Mouse (Mus musculus): ENCODE results near the gene Cdc14a.

The Cdc14a gene

GRCm38 (mm10) chr3:116412954-116413724 is 10.7 kb downstream of the Cdc14a start:
- no peak for DNase-seq (ENCODE audit: low read depth)

DNA sequence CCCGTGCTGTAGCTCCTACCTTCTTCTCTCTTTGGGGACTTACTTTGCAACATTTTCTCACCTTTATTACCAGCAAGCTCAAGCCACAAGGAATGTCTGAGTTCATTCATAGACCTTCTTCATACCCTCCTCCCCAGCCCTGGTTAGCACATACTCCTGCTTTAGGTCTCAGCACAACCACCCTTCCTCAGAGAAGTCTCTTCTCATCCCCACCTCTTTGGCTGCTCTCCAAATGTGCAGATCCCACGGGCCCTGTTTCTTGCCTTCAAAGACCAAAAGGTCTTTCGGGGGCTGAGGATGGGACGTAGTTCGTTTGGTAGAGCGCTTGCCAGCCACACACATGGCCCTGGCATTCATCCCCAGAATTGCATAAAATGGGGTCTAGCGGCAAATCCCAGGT is 13.8 kb downstream of the Cdc14a start:
- DNase-seq (ENCODE audit: low read depth): no peak

- DNase-seq (ENCODE audit: low read depth): no peak
Observed at GRCm38 (mm10) chr3:116409486-116409885, 14.3 kb downstream of the Cdc14a start.

- DNase-seq (ENCODE audit: low read depth): no peak
Observed at GRCm38 (mm10) chr3:116408856-116409255, 15.0 kb downstream of the Cdc14a start.

GRCm38 (mm10) chr3:116405516-116405915 is 18.3 kb downstream of the Cdc14a start:
- no peak for DNase-seq (ENCODE audit: low read depth)

GRCm38 (mm10) chr3:116401436-116401835 is 22.4 kb downstream of the Cdc14a start:
- DNase-seq (ENCODE audit: low read depth): no peak

GRCm38 (mm10) chr3:116399349-116400090 is 24.3 kb downstream of the Cdc14a start:
- DNase-seq (ENCODE audit: low read depth): no peak

DNA sequence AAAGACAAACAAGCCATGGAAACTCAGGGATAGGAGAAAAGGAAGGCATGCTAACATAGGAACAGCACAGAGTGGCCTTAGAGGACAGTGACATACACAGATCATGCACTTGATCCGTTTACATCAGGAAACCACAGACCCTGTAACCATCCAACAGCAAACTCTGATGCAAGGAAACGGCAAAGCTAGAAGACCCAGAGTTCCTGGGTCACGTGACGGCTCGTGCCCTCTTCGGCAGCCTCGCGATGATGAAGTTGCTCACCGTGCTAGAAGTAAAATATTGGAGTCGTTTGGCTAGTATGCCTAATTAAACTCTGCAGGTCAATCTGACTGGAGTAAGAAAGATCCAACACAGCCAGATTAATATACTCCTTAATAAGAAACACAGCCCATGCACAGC is 25.3 kb downstream of the Cdc14a start:
- peak; percentile 34 for DNase-seq (ENCODE audit: low read depth)

DNA sequence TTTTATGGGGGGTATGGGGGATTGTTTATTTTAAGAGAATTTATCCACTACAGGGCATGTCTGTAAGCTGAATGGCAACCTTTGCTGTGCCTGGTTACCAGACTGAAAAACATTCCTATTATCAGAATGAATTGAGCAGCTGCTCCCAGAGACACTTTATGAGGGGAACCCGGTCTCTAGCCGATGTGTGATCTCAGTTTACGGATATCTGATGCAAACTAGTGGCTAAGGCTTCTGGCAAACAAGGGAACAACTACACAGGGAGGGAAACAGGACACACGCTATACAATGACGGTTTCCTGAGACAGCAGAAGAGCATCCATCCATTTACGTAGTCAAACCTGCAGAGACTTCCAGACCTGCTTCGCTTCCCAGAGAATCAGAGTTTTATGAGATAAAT is 25.9 kb downstream of the Cdc14a start:
- no peak for DNase-seq (ENCODE audit: low read depth)

- DNase-seq (ENCODE audit: low read depth): no peak
Observed at GRCm38 (mm10) chr3:116397341-116397740, 26.5 kb downstream of the Cdc14a start.

DNA sequence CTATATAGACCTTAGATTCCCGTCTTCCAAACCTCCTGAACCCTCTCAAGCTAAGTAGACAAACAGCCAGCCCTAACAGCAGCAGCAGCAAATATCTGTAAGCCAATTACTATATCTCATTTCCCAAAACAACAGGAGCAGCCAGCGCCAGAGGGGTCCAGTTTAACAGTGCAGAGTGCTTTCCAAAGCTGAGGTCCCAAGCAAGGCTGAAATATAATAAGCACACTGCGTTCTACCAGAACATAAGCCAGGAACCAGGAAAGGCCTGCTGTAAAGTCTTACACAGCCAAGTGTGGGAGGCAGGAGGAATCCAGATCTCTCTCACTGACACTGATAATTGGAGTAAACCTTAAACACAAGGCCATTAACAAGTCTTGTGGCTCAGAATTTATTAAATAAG is 27.3 kb downstream of the Cdc14a start:
- DNase-seq (ENCODE audit: low read depth): no peak

DNA sequence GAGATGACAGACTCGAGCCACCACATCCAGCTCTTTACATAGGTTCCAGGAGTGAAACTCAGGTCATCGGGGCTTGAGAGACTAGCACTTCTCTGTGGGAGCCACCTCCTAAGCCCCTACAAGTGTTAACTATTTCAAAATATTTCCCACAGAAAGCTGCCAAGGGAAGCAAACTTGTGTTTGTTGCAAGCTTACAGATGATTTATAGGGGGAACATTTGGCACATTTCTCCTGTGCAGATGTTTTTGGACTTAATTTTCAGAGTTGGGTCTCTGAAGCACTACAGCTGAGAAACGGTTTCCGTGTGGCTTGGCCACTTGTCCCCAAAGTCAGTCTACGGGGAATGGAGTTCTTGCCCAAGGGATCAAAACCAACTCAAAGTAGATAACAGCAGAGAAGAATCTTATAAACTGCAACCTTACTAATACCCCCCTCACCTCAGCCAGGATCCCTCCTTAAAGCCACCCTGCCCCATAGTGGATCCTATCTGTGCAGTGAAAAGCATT is 28.9 kb downstream of the Cdc14a start:
- DNase-seq (ENCODE audit: low read depth): no peak

DNA sequence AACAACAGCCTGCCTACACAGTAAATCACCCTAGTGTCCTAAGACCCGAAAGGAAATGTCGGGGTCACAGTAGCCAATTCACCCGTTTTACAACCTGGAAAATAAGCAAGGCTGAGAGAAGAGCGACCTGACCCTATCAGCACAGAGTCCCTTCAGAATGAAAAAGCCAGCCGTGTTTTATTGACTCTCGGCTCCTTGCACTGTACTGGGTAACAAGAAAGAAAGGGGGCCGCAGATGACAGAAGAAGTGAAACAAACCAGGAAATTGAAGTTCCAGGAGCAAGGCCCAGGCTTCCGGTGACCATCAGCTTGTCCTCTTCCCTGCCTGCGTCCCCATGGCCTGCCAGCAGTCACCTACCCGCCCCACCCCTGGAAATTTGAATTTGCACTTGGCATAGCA is 32.4 kb downstream of the Cdc14a start:
- no peak for DNase-seq (ENCODE audit: low read depth)

DNA sequence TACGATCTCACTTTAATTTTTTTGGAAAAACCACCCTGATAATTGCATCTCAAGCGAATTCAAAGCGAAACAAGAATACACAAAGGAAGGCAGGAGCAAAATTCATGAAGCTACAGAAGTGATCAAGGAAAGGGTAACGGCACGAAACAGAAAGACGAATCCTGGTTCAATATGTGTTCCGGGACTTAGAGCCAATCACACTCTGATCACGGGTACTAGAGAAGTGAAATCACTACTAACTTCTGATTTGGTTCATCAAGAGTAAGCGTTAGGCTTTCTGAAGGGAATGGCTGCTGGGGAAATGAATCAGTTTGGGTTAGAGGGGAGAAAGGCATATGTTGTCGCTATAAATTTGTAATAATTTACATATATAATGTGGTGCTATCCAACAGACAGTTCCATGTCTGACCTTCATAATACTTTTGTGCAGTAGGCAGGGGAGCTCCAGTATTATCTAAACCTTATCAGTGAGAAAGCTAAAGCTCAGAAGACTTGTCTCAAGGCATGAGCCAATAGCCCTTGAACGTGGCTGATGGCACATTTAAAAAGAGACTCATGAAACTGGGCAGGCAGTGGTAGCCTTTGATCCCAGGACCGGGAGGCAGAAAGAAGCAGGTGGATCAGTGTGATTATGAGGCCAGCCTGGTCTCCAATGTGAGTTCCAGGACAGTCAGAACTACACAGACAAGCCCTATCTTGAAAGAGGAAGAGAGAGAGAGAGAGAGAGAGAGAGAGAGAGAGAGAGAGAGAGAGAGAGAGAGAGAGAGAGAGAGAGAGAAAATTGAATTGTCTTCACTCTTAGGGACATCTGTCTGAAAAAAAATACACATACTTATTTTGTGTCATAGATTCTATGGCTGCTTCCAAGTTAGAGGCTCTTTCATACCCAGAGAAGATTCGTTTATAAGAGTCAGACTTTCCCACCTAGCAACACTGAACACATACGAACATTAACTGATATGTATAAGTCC is 34.0 kb downstream of the Cdc14a start:
- DNase-seq (ENCODE audit: low read depth): no peak

DNA sequence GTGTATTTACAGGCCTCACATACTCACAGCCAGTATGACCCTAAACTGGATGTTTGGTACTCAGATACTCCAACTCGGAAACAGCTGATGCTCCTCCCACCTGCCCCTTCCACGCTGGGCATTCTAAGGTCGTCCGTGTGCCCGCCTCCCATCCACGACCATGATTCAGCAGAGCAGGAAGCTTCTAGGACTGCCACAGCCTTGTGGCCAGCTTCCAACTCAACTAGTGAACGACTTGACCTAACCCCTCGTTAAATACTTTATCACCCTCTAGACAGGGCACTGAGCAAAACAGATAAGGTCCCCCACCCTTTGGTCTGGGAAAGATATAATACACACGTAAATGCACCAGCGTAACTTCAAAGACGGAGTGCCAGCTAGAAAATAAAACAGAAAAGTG is 35.0 kb downstream of the Cdc14a start:
- no peak for DNase-seq (ENCODE audit: low read depth)

DNA sequence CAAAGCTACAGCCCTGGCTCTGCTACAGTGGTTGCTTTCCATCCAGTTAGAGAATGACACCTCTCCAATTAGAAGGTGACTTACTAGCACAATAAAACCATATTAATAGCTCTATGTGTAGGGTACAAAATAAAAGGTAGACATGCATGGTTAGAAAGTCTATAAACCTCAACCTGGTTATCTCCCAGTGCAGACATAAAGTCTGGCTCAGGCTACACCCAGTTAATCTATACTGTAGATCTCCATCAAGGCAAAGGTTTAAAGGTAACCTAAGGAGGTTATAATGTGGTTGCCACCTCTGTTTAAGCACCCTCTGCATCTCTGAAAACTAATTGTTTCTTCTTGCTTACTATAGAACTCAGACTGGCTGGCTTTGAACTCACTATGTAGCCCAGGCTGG is 36.9 kb downstream of the Cdc14a start:
- DNase-seq (ENCODE audit: low read depth): no peak

GRCm38 (mm10) chr3:116386342-116386741 is 37.5 kb downstream of the Cdc14a start:
- DNase-seq (ENCODE audit: low read depth): no peak

GRCm38 (mm10) chr3:116384319-116384718 is 39.5 kb downstream of the Cdc14a start:
- DNase-seq (ENCODE audit: low read depth): no peak

- DNase-seq (ENCODE audit: low read depth): peak; percentile 20
Observed at GRCm38 (mm10) chr3:116380319-116380718, 43.5 kb downstream of the Cdc14a start.

- peak; percentile 15 for DNase-seq (ENCODE audit: low read depth)
Observed at GRCm38 (mm10) chr3:116375442-116375841, 48.4 kb downstream of the Cdc14a start.

DNA sequence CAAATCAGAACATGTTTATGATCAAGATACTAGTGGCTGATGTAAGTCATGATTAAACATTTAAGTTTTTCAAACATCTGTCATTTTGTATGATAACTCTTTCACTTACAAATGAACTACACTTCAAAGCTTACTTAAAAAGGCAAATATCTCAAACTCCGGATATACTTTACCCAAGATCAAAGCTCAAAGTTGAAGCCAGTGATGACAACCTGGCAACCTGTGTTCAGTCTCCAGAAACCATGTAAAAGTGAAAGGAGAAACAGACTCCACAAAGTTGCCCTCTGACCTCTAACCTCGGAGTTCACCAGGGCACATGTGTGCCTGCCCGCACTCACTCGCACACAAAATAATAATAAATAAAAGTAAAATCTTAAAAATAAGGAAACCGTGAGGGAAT is 49.3 kb downstream of the Cdc14a start:
- peak; percentile 80 for DNase-seq (ENCODE audit: low read depth)

DNA sequence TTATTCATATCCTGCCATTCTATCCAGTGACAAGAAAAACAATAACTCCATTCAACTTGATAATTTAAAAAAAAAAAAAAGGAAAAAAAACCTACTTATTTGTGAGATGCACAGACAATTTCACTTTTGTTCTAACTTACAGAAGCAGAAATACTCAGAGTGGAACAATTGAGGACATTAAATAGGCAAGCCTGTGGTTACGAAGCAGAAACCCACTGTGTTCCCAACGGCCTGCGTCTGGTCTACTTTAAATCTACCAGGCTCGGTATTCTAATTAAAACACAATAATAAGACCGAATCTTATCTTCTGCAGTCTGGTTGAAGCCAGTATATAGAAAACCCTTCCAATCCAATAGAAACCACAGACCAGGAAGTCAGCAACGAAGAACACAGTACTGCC is 50.6 kb downstream of the Cdc14a start:
- DNase-seq (ENCODE audit: low read depth): no peak
